Mouse (Mus musculus) forebrain, embryonic 11.5 days (tissue): ENCODE data around the gene Serping1. TPM values are rescaled to one million over a fixed set of nuclear protein-coding genes. Genes with fewer than 3 reads are reported as not detected.

Source experiments
- ATAC-seq: fragments of 200-750 bp; cut with Nextera tagmentation; replicated peaks from 2 replicates; pipeline ENCODE4 v1.8.0; 2017; ENCODE audit warnings: moderate TSS enrichment; ENCODE audit not compliant: low FRiP score
- DNase-seq: peaks from one replicate; pipeline ENCODE4 v3.0.0-alpha.2; 2017; ENCODE audit warnings: low spot score
- H3K27ac ChIP-seq: fragments of 300-500 bp; sonication (generic); 2 replicates; pipeline ENCODE4 v1.5.1; 2014; ENCODE audit warnings: low read depth, low read length
- H3K27me3 ChIP-seq: fragments of 300-500 bp; sonication (generic); 2 replicates; pipeline ENCODE4 v1.6.1; 2014; ENCODE audit warnings: mild to moderate bottlenecking, low read length, mixed read lengths; ENCODE audit not compliant: control insufficient read depth, insufficient read depth
- H3K36me3 ChIP-seq: fragments of 300-500 bp; sonication (generic); 2 replicates; pipeline ENCODE4 v1.6.1; 2014; ENCODE audit warnings: mild to moderate bottlenecking, low read length, moderate library complexity, mixed read lengths; ENCODE audit not compliant: control insufficient read depth, insufficient read depth
- H3K4me1 ChIP-seq: fragments of 300-500 bp; sonication (generic); replicated peaks from 2 replicates; pipeline ENCODE4 v1.6.1; 2014; ENCODE audit warnings: low read length, mixed read lengths; ENCODE audit not compliant: control insufficient read depth, insufficient read depth
- H3K4me2 ChIP-seq: fragments of 300-500 bp; sonication (generic); 2 replicates; pipeline ENCODE4 v1.6.1; 2014; ENCODE audit warnings: low read depth, mild to moderate bottlenecking, low read length, moderate library complexity, mixed read lengths; ENCODE audit not compliant: severe bottlenecking
- H3K4me3 ChIP-seq: fragments of 300-500 bp; sonication (generic); 2 replicates; pipeline ENCODE4 v1.5.1; 2014; ENCODE audit warnings: low read depth, low read length
- H3K9ac ChIP-seq: fragments of 300-500 bp; sonication (generic); 2 replicates; pipeline ENCODE4 v1.6.1; 2014; ENCODE audit warnings: low read length
- H3K9me3 ChIP-seq: fragments of 300-500 bp; sonication (generic); 2 replicates; pipeline ENCODE4 v1.6.1; 2016; ENCODE audit warnings: low read length, mixed read lengths; ENCODE audit not compliant: control insufficient read depth
- WGBS: fragments of 180-500 bp; shearing (Covaris S2); extraction: QIAGEN DNeasy Blood & Tissue Kit; methylation state at CpG from one replicate; pipeline ENCODE4 v1.1.7; 2014; 5-methylcytosine and 5-hydroxymethylcytosine counted together
- polyA plus RNA-seq: library from polyadenylated mRNA; unstranded; fragments of >200 nt; fragmentation: Nextera tagmentation; extraction: Ambion mirVana; gene quantifications from 2 replicates; pipeline ENCODE4 v1.2.1, GENCODE M21; 2014

Serping1 gene
- polyA plus RNA-seq, 1 experiment from 2014 or later, result 30.4 TPM

DNA sequence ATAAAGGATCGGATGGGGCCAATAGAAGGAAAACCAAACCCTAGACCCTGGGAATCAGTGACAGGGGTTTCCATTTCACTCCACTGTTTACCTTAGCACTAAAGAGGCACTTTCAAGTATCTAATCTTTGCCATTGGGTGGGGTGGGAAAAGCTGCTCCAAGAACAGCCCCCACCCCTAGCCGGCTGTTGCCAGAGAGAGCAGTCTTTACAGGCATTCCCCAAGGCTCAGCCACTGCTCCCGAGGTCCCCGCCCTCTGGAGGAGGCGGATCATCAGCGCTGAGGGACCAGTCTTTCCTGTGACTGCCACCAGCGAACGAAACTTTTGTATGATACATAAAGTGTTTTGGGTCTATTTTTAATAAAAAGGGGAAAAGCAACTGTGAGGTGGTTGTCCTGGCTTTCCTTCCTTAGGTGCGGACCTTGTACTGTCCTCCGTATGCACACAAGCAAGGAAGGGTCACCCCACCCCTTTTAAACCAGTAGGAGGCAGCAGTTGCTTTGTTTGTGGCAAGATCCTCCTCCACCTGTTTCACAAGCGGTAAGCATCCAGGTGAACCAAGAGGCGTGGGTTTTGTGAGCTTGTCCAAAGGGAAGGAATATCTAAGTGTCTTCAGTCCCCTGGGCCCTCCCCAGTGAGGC is 36.9 kb downstream of the Serping1 start:
- H3K4me2 ChIP-seq, result peak overlapping the region; percentile 42
- peak; percentile 76 for DNase-seq
- no peaks in the 10 kb centered on the region for H3K9me3 ChIP-seq
- 0 out of 2 replicates have a peak overlapping the region, but pooled peaks have one; percentile 0 for H3K4me3 ChIP-seq
- H3K4me1 ChIP-seq, result peaks cover 61% of the 10 kb centered on the region
- ATAC-seq, result no peak
- no peaks in the 10 kb centered on the region for H3K27me3 ChIP-seq
- peak overlapping the region; percentile 71 for H3K27ac ChIP-seq
- peak overlapping the region; percentile 52 for H3K9ac ChIP-seq
- 3% methylated on average over 12 of the region's 12 CpGs for WGBS
- no peaks in the 10 kb centered on the region for H3K36me3 ChIP-seq

DNA sequence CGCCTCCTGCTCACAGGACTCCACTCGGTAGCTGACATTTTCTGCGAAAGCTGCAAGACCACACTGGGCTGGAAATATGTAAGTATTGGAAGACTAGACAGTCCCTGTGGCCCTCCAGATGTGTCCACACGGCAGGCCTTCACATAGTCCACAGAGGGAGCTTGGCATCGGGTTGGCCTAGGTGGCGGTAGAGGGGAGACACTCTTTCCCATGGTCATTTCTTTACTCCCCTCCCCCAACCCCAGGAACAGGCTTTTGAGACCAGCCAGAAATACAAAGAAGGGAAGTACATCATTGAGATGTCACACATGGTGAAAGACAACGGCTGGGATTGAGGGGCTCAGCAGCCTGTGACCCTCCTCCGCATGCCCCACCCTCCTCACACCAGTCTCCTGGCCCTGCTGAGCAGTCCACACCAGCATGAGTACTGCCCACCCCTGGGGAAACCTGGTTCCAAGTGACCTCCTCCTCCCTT is 37.8 kb downstream of the Serping1 start:
- 3% methylated on average over 8 of the region's 8 CpGs for WGBS
- H3K36me3 ChIP-seq, result no peaks in the 10 kb centered on the region

DNA sequence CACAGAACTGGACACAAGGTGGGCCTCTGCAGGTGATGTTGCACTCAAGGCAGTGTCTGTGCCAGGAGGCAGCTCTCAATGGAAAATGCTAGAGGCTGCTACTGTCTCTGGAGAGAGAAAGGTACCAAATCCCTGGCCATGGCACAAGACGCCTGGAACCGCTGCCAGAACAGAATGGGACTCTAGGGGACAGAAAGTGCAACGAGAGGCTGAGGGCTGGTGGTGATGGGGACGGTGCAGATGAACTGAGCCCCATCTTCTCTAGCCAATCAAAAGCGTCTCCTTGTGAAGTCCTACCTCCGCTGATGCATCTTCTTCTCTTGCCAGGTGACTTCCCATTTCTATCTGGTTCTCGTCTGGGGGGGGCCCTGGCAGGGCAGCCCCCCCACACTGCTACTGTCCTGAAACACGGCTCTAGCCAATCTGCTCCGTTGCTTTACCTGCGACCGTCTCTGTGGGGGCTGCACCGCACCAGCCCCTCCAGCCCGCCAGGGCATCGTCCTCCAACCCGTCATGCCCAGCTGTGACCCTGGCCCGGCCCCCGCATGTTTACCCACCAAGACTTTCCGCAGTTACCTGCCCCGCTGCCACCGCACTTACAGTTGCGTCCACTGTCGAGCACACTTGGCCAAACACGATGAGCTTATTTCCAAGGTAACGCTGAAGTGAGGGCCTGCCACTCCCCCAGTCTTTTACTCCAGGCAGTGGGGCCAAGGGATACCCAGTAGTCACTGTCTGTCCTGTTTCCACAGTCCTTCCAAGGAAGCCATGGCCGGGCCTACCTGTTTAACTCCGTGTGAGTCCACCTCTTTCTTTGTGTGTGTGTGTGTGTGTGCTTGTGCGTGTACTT is 38.7 kb downstream of the Serping1 start:
- Histone ChIP-seq H3K4me2 (peak overlapping the region; percentile 37; the same call in 1 of the 2 replicates), H3K27me3 (no peaks in the 10 kb centered on the region), H3K4me1 (peaks cover 61% of the 10 kb centered on the region), H3K4me3 (peak overlapping the region; percentile 9; the same call in 1 of the 2 replicates), H3K36me3 (no peaks in the 10 kb centered on the region), H3K9me3 (no peaks in the 10 kb centered on the region), H3K9ac (peak overlapping the region; percentile 79), H3K27ac (no peak overlapping the region)
- 6% methylated on average over 27 of the region's 27 CpGs for WGBS
- peak; percentile 75 for DNase-seq
- no peak for ATAC-seq

More for the DNA sequence above, 37.8 kb downstream of the Serping1 start:
- H3K4me3 ChIP-seq, result peak overlapping the region; percentile 1; the same call in 1 of the 2 replicates
- H3K9ac ChIP-seq, result peak overlapping the region; percentile 46
- peak overlapping the region; percentile 37; the same call in 1 of the 2 replicates for H3K4me2 ChIP-seq
- H3K4me1 ChIP-seq, result peaks cover 63% of the 10 kb centered on the region
- peak overlapping the region; percentile 71 for H3K27ac ChIP-seq
- ATAC-seq, result peak; percentile 16
- H3K9me3 ChIP-seq, result no peaks in the 10 kb centered on the region
- DNase-seq, result peak; percentile 79
- H3K27me3 ChIP-seq, result no peaks in the 10 kb centered on the region

DNA sequence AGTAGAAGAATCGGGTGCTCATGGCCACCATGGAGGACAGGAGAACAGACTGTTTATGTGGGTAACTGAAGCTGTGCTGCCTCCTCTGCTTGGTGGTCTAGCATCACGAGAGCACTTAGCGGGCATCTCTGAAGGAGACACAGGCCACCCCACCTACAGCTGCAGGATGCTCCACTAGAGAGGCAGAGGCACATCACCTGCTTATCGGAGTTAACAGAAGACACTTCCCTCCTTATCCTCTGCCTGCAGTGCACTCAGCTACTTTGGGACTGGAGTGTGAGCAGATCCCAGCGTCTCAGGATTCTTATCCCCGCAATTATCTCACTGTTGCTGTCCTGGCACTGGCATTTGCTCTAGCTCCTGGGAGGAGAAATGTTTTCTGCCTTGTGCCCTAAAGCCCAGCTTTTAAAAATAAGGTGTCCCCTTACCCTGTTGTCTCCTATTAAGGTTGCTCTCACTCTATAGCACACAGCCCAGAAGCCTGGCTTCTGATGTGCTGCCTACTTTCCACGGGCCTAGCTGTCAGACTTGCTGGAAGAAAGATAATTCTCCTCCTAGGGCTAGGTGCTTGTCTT is 39.8 kb downstream of the Serping1 start:
- H3K27me3 ChIP-seq, result no peaks in the 10 kb centered on the region
- peak overlapping the region; percentile 53 for H3K4me3 ChIP-seq
- ATAC-seq (no peak), DNase-seq (peak; percentile 57)
- 0 out of 2 replicates have a peak overlapping the region, but pooled peaks have one; percentile 59 for H3K27ac ChIP-seq
- 25% methylated on average over 7 of the region's 7 CpGs for WGBS
- H3K9ac ChIP-seq, result peak overlapping the region; percentile 79
- peak overlapping the region; percentile 77; the same call in 1 of the 2 replicates for H3K4me2 ChIP-seq
- no peaks in the 10 kb centered on the region for H3K36me3 ChIP-seq
- no peaks in the 10 kb centered on the region for H3K9me3 ChIP-seq
- H3K4me1 ChIP-seq, result peaks cover 53% of the 10 kb centered on the region

DNA sequence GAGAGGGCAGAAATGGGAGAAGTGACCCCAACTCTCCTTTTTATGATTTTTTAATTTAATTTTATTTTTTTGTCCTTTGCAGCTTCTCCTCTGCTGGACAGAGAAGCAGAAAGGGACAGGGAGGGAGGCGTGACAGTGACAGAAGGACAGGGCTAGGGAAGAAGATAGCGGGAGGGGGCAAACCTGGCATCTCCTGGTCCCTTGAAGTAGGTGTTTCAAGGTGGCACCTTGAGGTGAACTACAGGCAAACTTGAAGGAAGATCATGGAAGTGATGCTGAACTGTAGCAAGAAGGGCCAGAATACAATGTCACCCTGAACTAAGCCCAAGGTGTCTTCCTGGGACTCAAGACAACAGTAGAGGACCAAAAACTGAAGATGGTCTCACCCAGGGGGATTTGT is 40.3 kb downstream of the Serping1 start:
- H3K4me1 ChIP-seq, result peaks cover 50% of the 10 kb centered on the region

DNA sequence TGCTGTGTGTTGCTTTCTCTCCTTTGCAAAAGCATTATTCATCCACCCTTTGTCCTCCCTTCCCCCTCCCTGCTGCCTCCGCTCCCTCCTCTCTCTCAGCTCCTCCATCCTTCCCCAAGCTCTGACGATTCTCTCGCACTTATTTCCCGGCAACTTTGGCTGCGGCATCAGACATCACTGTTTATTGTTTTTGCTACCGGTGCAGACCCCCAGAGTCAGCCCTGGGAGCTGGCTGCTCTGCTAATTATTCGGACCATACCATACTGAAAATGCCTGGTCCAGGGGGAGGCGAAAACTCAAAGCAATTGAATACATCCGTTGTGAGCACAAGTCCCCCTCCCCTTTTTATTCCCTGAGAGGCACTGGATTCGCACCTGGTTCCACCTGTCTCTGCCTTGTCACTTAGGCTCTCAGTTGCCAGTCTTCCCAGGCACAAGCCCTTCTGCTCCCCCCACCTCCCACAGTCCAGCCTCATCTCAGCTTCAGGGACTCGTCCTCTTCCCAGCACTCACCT is 40.8 kb downstream of the Serping1 start:
- WGBS, result under 1% methylated on average over 11 of the region's 11 CpGs
- H3K9me3 ChIP-seq, result no peaks in the 10 kb centered on the region
- H3K4me3 ChIP-seq, result peak overlapping the region; percentile 53
- DNase-seq (peak; percentile 70), ATAC-seq (peak; percentile 40)
- no peaks in the 10 kb centered on the region for H3K27me3 ChIP-seq
- peak overlapping the region; percentile 79 for H3K9ac ChIP-seq
- H3K4me1 ChIP-seq, result peaks cover 50% of the 10 kb centered on the region
- H3K36me3 ChIP-seq, result no peaks in the 10 kb centered on the region
- H3K4me2 ChIP-seq, result peak overlapping the region; percentile 77
- peak overlapping the region; percentile 59 for H3K27ac ChIP-seq

More for the DNA sequence above, 40.3 kb downstream of the Serping1 start:
- H3K27me3 ChIP-seq, result no peaks in the 10 kb centered on the region
- peak overlapping the region; percentile 79 for H3K9ac ChIP-seq
- WGBS, result 2% methylated on average over 2 of the region's 2 CpGs
- DNase-seq (no peak), ATAC-seq (no peak)
- peak overlapping the region; percentile 77 for H3K4me2 ChIP-seq
- H3K27ac ChIP-seq, result peak overlapping the region; percentile 59
- H3K9me3 ChIP-seq, result no peaks in the 10 kb centered on the region
- peak overlapping the region; percentile 53 for H3K4me3 ChIP-seq
- H3K36me3 ChIP-seq, result no peaks in the 10 kb centered on the region

DNA sequence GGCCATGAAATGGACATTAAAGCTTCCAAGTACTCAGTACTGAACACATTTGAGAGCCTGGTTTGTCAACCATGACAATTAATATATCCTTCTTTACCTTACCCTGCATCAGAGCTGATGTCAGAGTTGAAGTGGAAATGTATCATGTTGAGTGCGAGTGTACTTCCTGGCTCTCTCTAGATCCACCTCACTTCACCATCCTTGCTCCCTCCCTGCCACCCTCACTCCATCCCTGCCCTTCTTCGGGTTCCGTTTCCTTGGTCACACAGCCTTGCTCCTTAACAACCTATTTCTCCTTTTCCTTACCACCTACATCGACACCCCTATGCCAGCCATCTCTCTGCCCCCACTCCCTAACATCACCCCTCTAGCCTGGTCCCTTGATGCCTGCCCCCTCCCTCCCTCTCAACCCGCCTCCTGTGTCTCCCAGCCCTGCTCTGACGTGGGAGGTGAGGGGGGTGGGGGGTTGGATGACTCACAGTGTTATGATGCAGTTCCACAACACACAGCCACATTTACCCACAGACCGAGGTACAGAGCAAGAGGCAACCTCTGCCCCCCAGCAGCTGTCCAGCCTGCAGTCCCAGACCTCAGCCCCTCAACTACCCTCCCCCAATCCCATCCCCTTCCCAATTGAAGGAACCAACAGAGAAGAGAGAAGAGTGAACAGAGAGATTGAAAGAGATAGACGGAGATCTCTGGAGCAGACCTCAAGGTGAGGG is 41.5 kb downstream of the Serping1 start, which contains the start of gene Ypel4:
Gene Ypel4, plus strand, starts transcription at position 480 of the 722 bp plus-strand sequence.
- peak within 1 kb of the TSS; percentile 79 for H3K9ac ChIP-seq
- WGBS, result 4% methylated on average over 8 of the region's 8 CpGs
- H3K36me3 ChIP-seq, result no peaks in the 10 kb centered on the region
- peak; percentile 55 for ATAC-seq
- peak within 1 kb of the TSS; percentile 53 for H3K4me3 ChIP-seq
- H3K27ac ChIP-seq, result peak within 1 kb of the TSS; percentile 59
- no peaks in the 10 kb centered on the region for H3K27me3 ChIP-seq
- peak; percentile 74 for DNase-seq
- peaks cover 45% of the 10 kb centered on the region for H3K4me1 ChIP-seq
- H3K9me3 ChIP-seq, result no peaks in the 10 kb centered on the region
- peak within 1 kb of the TSS; percentile 77 for H3K4me2 ChIP-seq
